Mouse (Mus musculus) liver, postnatal 0 days (tissue): ENCODE results near the gene Cops9.

Experiments
- CTCF ChIP-seq: sonication (generic); IDR thresholded peaks from 2 replicates; pipeline ENCODE4 v1.5.1; 2016; ENCODE audit warnings: antibody characterized with exemption, low read depth
- EP300 ChIP-seq: IDR thresholded peaks from 2 replicates; pipeline ENCODE4 v1.6.1; 2016; ENCODE audit warnings: antibody characterized with exemption, low read depth, mild to moderate bottlenecking

- TF ChIP-seq CTCF = no peak
- TF ChIP-seq EP300 = no peak
Measured at GRCm38 (mm10) chr1:92633726-92634125, 8.1 kb downstream of the Cops9 start.
